Mouse (Mus musculus): Measurements from ENCODE around the gene Nedd4. TPM values are rescaled to one million over a fixed set of nuclear protein-coding genes. Genes with fewer than 3 reads are reported as not detected.

Gene Nedd4
- polyA plus RNA-seq, 1 experiment from 2014 or later, result 142 TPM

DNA sequence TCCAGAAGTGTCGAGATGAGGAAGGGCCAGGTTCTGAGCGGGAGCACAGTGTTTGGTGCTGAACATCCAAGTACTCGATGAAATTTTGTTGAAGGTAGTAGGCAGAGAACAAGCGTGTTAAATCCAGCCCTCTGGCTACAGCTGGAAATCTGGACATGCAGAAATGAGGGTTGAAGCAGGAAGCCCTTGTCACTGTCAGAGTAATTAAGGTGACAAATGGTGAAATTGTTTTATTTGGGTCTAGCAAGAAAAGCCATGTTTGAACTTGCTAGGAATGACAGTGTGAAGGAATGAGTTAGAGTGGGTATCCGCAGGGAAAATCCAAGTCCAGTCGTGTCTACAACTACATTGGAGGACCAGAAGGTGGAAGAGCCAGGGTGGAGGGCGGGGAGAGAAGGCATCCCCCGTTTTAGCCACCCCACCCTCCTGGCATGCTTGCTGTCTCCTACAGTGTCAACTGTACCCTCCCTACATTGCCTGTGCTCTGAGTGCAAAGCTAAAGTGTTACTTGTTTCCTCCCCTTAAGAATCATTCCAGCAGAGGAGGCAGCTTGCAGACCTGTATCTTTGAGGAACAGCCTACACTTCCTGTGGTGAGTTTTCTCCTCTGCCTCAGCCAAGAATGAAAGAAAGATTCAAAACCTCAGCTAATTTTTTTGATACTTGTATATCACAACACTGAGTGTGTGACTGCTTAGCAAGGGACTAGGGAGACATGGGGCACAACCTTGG is 62.5 kb downstream of the Nedd4 start:
- Histone ChIP-seq H3K27ac (ENCODE audit: low read depth, low read length) (no peak overlapping the region), H3K9me3 (ENCODE audit: control insufficient read depth) (no peaks in the 10 kb centered on the region), H3K4me2 (replicated peaks; ENCODE audit: low read depth) (no peak overlapping the region), H3K27me3 (replicated peaks; ENCODE audit: control insufficient read depth, insufficient read depth, low read length) (no peaks in the 10 kb centered on the region), H3K4me3 (ENCODE audit: low read depth, low read length) (no peak overlapping the region), H3K4me1 (replicated peaks; ENCODE audit: control insufficient read depth, insufficient read depth, low read length) (no peaks in the 10 kb centered on the region), H3K9ac (ENCODE audit: low read depth, low read length) (no peak overlapping the region), H3K36me3 (ENCODE audit: control insufficient read depth, insufficient read depth) (peaks cover 91% of the 10 kb centered on the region)
- no peak for ATAC-seq
- WGBS, result 71% methylated on average over 8 of the region's 8 CpGs
- no peak for TF ChIP-seq CTCF (IDR thresholded peaks at IDR 0.05; ENCODE audit: low read depth)

DNA sequence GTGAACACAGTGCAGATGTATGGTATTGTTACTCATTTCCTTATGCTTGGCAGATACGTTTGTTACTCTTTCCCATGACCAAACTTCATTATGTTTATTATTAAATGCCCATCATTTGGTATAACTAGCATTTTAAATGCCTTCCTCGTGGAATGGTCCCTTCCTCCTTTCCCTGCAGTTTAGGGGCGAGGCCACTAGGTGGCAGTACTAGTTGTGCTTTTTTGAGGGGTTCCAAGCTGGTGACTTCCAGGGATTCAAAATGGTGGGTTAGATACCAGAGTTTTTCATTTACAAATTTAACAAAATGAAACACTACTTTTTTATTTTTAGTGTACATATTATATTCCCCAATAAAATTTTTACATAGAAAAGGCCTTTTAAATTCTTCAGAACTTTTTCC is 71.8 kb downstream of the Nedd4 start:
- no peak overlapping the region for H3K9ac ChIP-seq (ENCODE audit: low read depth, low read length)
- H3K27ac ChIP-seq (ENCODE audit: low read depth, low read length), result no peak overlapping the region
- H3K27me3 ChIP-seq (replicated peaks; ENCODE audit: control insufficient read depth, insufficient read depth, low read length), result no peaks in the 10 kb centered on the region
- H3K36me3 ChIP-seq (ENCODE audit: control insufficient read depth, insufficient read depth), result peaks cover 80% of the 10 kb centered on the region
- no peak; the same call in 1 of the 2 replicates for ATAC-seq
- no peak overlapping the region for H3K4me3 ChIP-seq (ENCODE audit: low read depth, low read length)
- 37% methylated on average over 3 of the region's 3 CpGs for WGBS
- TF ChIP-seq CTCF (IDR thresholded peaks at IDR 0.05; ENCODE audit: low read depth), result peak; percentile 82
- no peaks in the 10 kb centered on the region for H3K4me1 ChIP-seq (replicated peaks; ENCODE audit: control insufficient read depth, insufficient read depth, low read length)
- no peak overlapping the region for H3K4me2 ChIP-seq (replicated peaks; ENCODE audit: low read depth)
- no peaks in the 10 kb centered on the region for H3K9me3 ChIP-seq (ENCODE audit: control insufficient read depth)

DNA sequence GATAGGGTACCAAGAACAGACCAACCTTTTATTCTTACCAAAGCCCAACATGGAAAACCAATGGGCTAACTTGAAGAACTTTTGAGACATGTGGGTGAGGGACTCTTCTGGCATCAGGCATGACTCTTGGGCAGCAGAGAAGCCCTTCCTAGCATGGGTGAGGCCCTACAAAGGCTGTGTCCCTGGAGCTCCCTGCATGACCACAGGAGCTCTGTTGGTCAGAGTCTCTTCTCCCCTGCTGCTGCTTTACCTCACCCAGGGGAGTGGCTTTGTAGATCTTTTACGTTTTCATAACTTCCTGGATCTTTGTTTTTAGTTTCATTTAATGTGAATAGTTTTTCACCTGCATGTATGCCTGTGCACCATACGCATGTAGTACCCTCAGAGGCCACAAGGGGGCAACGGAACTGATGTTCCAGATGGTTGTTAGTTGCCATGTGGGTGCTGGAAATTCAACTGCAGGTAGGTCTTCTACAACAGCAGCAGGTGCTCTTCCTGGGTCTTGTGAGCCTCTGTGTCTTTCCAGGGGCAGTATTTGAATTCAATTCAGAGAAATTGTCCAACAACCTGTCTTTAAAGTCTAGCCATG is 73.8 kb downstream of the Nedd4 start:
- WGBS, result 49% methylated on average over 3 of the region's 3 CpGs
- Histone ChIP-seq H3K4me1 (replicated peaks; ENCODE audit: control insufficient read depth, insufficient read depth, low read length) (no peaks in the 10 kb centered on the region), H3K9ac (ENCODE audit: low read depth, low read length) (no peak overlapping the region), H3K4me2 (replicated peaks; ENCODE audit: low read depth) (no peak overlapping the region), H3K36me3 (ENCODE audit: control insufficient read depth, insufficient read depth) (peaks cover 86% of the 10 kb centered on the region), H3K4me3 (ENCODE audit: low read depth, low read length) (no peak overlapping the region), H3K27ac (ENCODE audit: low read depth, low read length) (no peak overlapping the region), H3K9me3 (ENCODE audit: control insufficient read depth) (no peaks in the 10 kb centered on the region), H3K27me3 (replicated peaks; ENCODE audit: control insufficient read depth, insufficient read depth, low read length) (no peaks in the 10 kb centered on the region)
- TF ChIP-seq CTCF (IDR thresholded peaks at IDR 0.05; ENCODE audit: low read depth), result peak; percentile 84
- ATAC-seq, result peak; percentile 31; the same call in 1 of the 2 replicates

DNA sequence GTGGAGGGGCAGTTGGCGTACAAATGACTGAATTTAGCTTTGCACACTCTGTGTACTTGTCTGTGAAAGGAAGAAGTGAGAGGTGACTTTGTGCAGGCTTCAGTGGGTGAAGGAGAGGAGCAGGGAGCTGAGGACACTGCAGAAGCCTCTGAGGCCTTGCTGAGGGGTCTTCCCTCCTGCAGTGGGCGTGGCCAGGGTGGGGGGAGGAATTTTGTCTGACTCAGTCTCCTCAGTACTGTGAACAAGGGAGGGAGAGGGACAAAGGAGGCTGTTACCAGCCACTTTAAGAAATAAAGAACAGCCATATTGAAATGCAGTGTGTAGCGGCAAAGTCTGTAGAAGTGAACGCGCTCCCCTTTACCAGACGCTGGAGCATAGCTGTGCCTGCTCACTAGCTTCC is 79.1 kb downstream of the Nedd4 start:
- Histone ChIP-seq H3K27ac (ENCODE audit: low read depth, low read length) (no peak overlapping the region), H3K4me3 (ENCODE audit: low read depth, low read length) (no peak overlapping the region)
- WGBS, result 94% methylated on average over 6 of the region's 6 CpGs

DNA sequence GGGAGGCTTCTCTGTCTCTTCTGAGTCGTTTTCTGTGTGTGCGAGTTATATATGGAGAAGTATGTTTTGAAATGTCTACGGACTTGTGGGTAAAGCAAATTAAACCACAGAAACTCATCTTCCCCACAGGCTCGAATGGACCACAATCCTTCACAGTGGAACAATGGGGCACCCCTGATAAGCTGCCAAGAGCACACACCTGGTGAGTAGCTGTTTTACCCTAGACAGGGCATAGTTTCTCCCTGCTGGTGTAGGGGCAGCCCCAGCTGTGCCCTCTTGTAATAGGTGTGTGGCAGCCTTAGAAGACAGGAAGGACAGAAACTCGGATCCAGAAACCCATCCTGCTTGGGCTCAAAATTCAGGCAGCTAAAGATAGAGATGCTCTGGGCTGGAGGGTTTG is 84.1 kb downstream of the Nedd4 start:
- no peak overlapping the region for H3K4me2 ChIP-seq (replicated peaks; ENCODE audit: low read depth)
- TF ChIP-seq CTCF (IDR thresholded peaks at IDR 0.05; ENCODE audit: low read depth), result no peak
- no peaks in the 10 kb centered on the region for H3K9me3 ChIP-seq (ENCODE audit: control insufficient read depth)
- H3K9ac ChIP-seq (ENCODE audit: low read depth, low read length), result no peak overlapping the region
- WGBS, result 77% methylated on average over 5 of the region's 5 CpGs
- H3K27me3 ChIP-seq (replicated peaks; ENCODE audit: control insufficient read depth, insufficient read depth, low read length), result no peaks in the 10 kb centered on the region
- H3K27ac ChIP-seq (ENCODE audit: low read depth, low read length), result no peak overlapping the region; the same call in 1 of the 2 replicates
- ATAC-seq, result no peak
- H3K36me3 ChIP-seq (ENCODE audit: control insufficient read depth, insufficient read depth), result peaks cover 76% of the 10 kb centered on the region
- H3K4me1 ChIP-seq (replicated peaks; ENCODE audit: control insufficient read depth, insufficient read depth, low read length), result no peaks in the 10 kb centered on the region
- H3K4me3 ChIP-seq (ENCODE audit: low read depth, low read length), result no peak overlapping the region

More for the DNA sequence above, 79.1 kb downstream of the Nedd4 start:
- Histone ChIP-seq H3K36me3 (ENCODE audit: control insufficient read depth, insufficient read depth) (peaks cover 95% of the 10 kb centered on the region), H3K9me3 (ENCODE audit: control insufficient read depth) (no peaks in the 10 kb centered on the region), H3K4me1 (replicated peaks; ENCODE audit: control insufficient read depth, insufficient read depth, low read length) (no peaks in the 10 kb centered on the region), H3K4me2 (replicated peaks; ENCODE audit: low read depth) (no peak overlapping the region), H3K9ac (ENCODE audit: low read depth, low read length) (no peak overlapping the region), H3K27me3 (replicated peaks; ENCODE audit: control insufficient read depth, insufficient read depth, low read length) (no peaks in the 10 kb centered on the region)
- no peak for ATAC-seq
- no peak for TF ChIP-seq CTCF (IDR thresholded peaks at IDR 0.05; ENCODE audit: low read depth)

DNA sequence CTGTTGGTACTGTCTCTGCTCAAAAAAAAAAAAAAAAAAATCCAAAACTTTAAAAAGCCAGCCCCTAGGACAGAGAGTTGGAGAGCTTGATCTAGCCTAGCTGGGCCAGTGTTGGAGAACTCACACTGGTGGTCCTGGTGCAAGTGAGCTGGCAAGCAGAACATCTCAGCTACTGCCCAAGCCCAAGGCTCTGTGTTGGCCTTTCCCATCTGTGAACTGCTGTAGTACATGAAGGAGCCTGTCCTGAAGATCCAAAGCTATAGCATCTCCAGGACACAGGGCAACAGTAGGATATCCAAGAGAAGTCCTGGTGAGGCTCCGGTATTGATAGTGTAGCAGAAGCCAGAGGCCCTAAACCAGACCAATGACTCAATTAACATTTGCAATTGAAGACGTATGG is 88.1 kb downstream of the Nedd4 start:
- Histone ChIP-seq H3K4me3 (ENCODE audit: low read depth, low read length) (no peak overlapping the region), H3K9ac (ENCODE audit: low read depth, low read length) (no peak overlapping the region), H3K27ac (ENCODE audit: low read depth, low read length) (no peak overlapping the region), H3K9me3 (ENCODE audit: control insufficient read depth) (no peaks in the 10 kb centered on the region), H3K4me2 (replicated peaks; ENCODE audit: low read depth) (no peak overlapping the region), H3K36me3 (ENCODE audit: control insufficient read depth, insufficient read depth) (peaks cover 40% of the 10 kb centered on the region), H3K4me1 (replicated peaks; ENCODE audit: control insufficient read depth, insufficient read depth, low read length) (no peaks in the 10 kb centered on the region), H3K27me3 (replicated peaks; ENCODE audit: control insufficient read depth, insufficient read depth, low read length) (no peaks in the 10 kb centered on the region)
- ATAC-seq, result 0 out of 2 replicates have a peak, but pooled peaks have one; percentile 2
- TF ChIP-seq CTCF (IDR thresholded peaks at IDR 0.05; ENCODE audit: low read depth), result no peak
- 68% methylated on average over 2 of the region's 2 CpGs for WGBS
